Mouse (Mus musculus) erythroblast, adult 5-6 weeks (primary cell): Measurements from ENCODE around the gene Gm17545. TPM values are rescaled to one million over a fixed set of nuclear protein-coding genes. Genes with fewer than 3 reads are reported as not detected.

Source experiments
- ATAC-seq: replicated peaks from 2 replicates; pipeline ENCODE4 v1.8.0; 2016; ENCODE audit warnings: moderate number of reproducible peaks, mild to moderate bottlenecking, moderate TSS enrichment, inconsistent platforms; ENCODE audit not compliant: poor library complexity, low FRiP score, severe bottlenecking
- total RNA-seq, 2 experiments: library from RNA; stranded (forward) in 1 of 2; stranded (reverse) in 1 of 2; fragments of 150-400 nt in 1 of 2; fragments of 200-764, 138-1000 nt in 1 of 2; gene quantifications; 2 replicates each; pipeline versions ENCODE4 v1.2.3 to v1.2.4; 2015 to 2017; ENCODE audit warnings: low replicate concordance in 2 of 2

Gm17545 gene
- total RNA-seq, 2 experiments from 2014 or later, result not detected

DNA sequence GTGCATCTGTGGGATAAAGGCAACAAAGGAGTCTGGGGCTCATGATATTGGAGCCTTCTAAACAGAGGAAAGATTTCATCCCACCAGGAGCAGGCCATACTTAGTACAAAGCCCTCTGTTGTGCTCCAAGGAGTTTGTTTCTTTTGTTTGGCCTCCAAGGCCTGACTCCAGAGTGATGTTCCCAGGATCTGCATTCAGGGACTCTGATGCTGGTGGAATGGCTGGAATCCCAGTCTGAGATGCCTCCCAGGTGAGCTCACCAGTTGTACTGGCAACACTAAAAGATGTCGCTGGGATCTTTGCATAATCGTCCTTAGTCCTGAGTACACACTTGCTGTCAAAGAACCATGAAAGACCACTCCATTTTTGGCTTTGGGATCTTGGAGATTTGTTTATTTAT, 20.0 kb upstream of the Gm17545 start:
- no peak for ATAC-seq

DNA sequence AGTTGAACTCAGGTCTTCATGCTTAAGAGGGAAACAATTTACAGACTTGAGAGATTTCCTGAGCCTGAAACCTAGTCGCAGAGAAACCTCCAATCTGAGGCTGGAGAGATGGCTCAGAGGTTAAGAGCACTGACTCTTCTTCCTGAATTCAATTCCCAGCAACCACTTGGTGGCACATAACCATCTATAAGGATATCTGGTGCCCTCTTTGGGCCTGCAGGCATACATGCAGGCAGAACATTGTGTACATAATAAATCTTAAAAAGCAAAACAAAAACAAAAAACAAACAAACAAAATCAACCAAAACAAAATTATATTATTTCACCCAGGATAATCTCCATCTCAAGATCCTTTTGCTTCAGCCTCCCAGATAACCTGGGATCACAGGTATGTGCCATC, 15.3 kb upstream of the Gm17545 start:
- ATAC-seq, result no peak

DNA sequence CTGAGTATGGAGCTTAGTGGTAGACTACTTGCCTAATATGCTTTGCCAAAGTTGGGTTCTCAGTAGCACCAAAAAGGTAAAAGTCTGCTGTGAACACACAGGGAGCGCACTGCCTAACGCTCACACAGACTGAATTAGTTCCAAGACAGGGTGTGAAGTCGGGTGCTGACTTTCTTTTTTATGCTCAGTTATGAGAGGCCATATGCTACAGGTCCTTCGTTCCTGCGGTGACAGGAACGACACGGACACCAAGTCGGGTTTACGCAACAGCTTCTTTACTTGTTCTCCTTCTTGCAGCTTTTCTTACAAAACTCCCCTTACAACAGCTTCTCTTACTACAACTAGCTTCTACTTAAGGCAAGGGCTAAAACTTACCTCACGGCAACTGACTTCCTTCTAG, 10.9 kb upstream of the Gm17545 start:
- ATAC-seq, result no peak

DNA sequence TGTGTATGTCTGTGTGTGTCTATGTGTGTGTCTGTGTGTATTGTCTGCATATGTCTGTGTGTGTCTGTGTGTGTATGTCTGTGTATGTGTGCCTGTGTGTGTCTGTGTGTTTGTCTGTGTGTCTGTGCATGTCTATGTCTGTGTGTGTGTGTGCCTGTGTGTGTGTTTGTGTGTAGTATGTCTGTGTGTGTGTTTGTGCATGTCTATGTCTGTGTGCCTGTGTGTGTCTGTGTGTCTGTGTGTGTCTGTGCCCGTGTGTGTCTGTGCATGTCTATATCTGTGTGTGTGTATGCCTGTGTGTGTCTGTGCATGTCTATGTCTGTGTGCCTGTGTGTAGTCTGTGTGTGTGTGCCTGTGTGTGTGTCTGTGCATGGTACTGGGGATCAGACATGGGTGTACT, 9.0 kb upstream of the Gm17545 start:
- ATAC-seq, result no peak

DNA sequence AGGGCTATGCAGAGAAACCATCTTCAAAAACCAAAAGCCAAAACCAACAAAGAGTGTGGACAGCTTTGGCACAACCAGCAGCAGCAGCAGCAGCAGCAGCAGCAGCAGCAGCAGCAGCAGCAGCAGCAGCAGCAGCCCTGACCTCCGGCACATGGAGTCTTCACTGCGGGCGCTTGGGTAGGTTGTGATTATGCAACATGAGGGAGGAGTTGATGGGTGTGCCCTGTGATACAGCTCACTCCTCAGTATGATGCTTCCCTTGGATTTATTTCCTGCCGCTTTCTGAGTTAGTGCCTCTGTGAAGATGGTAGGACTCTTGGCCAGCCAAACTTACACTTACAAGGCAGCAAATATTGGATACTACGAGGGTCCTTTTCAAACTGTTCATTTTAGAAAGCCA, 6.9 kb upstream of the Gm17545 start:
- ATAC-seq, result no peak

DNA sequence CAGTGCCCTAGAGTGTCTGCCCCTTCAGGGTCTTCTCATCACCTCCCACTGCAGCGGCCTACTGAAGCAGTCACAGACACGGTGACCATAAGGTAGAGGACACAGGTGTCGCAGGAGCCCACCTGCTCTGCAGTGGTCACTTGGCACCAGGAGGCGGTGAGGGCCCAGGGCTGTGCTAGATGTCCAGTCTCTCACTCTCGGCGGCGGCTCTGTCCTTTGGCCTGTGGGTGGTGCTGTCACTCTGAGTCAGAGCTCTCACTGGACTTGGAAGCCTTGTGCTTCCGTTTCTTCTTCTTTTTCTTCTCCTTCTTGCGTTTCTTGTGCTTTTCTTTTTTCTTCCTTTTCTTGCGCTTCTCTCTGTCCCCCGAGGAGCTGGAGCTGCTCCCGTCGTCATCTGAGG, 5.7 kb upstream of the Gm17545 start:
- ATAC-seq, result no peak

DNA sequence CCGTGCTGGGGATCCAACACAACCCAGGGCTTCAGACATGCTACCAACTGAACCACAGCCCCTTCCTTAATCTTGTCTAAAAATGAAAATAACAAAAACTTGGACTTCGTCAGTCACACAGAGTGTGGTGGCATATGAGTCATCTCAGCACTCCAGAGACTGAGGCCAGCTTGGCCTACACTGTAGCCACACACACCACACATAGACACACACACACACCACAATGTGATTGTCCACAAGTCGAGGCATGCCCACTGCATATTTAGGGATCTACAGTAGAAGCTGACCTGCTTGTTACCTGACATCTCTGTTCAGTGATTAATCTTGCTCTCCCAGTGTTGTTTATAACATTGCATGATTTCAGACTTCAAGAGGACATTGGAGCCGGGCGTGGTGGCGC, 4.9 kb upstream of the Gm17545 start:
- ATAC-seq, result no peak

DNA sequence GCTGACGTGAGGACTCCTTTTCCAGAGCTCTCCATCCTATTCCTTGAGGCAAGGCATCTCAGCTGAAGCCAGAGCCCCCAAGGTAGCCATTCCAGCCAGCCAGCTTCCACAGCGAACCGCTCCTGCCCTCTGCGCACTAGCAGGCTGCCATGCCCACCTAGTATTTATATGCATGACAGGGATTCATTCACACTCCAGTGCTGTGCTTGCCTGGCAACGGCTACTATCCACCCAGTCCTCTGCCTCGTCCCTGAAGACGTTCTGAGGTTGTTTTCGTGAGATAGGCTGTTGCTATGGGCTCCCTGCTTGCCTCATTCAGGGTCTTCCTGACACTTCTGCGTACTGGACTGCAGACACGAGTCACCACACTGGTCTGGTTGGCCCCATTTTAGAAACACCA, 1.4 kb upstream of the Gm17545 start:
- no peak for ATAC-seq

DNA sequence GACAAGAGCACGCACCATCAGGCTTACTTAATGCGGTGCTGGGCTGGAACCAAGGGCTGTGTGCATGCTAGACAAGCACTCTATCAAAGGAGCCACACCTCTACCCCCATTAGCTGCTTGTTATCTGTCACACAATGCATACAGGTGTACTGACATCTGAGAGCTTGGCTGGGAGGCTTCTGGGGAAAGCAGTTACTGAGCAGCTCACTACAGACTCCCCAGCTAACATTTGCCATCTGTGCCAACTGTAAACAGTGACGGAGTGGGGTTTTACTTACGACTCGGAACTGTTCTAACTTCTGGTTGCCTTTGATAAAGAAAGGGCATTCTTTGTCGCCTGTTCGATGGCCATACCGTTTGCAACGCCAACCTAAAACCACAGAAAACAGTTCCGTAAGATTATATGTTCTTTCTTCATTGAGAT, 577 bp upstream of the Gm17545 start:
- 0 out of 2 replicates have a peak, but pooled peaks have one; percentile 56 for ATAC-seq

DNA sequence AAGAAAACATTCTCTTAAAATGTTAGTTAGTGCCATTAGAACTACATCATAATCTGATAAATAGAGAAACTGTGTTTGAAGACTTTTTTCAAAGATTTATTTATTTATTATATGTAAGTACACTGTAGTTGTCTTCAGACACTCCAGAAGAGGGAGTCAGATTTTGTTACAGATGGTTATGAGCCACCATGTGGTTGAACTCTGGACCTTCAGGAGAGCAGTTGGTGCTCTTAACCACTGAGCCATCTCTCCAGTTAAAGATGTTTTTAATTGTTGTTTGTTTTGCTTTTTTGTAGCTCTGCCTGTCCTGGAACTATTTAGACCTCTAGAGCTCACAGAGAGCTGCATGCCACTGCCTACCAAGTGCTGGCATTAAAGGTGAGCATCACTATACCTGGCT, 951 bp downstream of the Gm17545 start:
- ATAC-seq, result no peak

DNA sequence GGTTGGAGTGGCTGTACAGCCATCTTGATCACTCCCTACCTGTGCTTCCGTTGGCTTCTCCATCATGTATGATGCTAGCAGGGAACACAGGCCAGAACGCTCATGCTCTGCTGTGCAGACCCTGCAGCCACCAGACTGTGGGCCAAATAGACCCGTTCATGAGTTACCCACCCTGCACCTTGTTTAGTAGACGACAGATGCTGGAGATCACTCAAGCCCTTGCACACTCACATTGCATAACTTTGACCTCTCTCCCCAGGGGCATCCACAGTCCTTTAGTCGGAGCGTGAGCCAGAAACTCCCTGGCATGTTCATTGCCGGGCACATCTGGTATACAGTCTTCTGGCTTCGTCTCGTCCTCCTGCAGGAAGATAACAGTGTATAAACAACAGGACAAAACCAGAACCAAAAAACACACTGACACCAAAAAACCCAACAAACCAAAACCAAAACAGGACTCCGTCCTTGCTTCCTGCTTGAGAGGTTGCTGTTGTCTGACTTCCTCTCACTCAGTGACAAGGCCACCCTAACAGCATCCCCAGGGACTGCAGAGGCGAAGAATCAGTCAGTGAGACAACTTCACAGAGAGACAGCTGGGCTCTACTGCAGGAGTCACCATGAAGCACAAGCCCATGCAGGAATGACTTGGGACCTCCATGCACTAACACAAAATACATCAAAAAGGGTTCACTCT, 3.2 kb downstream of the Gm17545 start:
- no peak for ATAC-seq

DNA sequence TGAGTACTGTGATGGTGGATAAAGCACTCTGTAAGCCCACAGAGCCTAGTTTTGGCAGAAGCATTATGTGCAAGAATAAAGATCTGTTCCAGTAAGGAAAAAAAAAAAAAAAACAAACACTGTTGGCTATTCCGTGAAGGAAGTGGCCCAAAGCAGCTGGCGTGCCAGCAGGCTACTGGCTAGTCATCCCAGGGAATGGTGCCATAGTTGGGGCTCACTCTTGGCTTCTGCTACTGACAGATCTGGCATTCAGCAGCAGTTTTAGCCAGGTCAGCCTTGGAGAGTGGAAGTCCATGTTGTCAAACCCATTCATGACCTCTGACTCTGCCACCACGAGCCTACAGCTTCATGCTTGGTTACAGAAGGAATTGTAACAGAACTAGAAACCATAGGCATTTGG, 7.9 kb downstream of the Gm17545 start:
- no peak for ATAC-seq

DNA sequence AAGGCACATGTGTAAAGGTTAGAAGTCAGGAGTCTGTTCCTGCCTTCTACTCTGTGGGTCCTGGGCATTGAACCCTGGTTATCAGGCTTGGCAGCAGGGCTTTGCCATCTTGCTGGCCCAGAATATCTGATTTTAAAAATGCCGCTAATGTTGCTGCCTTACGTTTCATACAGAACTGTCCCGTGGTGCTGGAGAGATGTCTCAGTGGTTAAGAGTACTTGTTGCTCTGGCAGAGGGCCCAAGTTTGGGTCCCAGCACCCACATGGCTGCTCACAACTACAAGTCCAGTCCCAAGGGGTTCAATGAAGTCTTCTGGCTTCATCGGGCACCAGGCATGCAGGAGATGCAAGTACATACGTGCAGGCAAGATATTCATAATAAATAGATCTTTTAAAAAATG, 12.1 kb downstream of the Gm17545 start:
- no peak for ATAC-seq

DNA sequence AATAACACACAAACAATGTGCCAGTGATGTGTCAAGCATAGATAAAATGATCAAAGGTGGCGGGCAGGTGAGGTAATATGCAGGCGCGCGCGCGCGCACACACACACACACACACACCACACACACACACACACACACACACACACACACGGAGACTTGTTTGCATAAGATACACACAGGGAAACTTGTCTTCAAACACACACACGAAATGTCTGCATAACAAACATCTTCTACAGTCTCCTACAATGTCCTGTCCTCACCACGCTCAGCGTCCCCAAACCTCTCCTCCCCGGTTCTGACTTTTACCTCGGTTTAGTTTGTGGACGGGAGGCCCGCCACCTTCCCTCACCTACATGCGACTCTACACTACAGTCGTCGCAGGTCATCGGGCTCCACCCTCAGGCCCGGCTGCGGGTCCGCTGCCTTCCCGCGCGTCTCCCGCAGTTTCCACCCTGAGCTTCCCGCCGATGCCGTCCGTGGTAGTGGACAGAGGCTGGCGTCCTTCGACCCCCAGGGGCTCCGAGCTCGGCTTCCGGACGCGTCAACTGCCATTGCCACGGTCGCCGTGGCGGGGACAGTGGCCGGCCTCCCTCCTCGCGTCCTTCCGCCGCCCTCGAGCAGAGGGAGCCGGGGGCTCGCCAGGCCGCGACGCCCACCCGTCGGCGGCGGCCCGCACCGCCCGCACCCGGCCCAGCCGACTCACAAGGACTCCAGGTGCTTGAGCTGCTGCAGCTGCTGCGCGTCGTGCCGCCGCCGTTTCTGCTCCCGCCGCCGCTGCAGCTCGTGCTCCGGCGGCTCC, 13.5 kb downstream of the Gm17545 start:
- ATAC-seq, result peak; percentile 78

DNA sequence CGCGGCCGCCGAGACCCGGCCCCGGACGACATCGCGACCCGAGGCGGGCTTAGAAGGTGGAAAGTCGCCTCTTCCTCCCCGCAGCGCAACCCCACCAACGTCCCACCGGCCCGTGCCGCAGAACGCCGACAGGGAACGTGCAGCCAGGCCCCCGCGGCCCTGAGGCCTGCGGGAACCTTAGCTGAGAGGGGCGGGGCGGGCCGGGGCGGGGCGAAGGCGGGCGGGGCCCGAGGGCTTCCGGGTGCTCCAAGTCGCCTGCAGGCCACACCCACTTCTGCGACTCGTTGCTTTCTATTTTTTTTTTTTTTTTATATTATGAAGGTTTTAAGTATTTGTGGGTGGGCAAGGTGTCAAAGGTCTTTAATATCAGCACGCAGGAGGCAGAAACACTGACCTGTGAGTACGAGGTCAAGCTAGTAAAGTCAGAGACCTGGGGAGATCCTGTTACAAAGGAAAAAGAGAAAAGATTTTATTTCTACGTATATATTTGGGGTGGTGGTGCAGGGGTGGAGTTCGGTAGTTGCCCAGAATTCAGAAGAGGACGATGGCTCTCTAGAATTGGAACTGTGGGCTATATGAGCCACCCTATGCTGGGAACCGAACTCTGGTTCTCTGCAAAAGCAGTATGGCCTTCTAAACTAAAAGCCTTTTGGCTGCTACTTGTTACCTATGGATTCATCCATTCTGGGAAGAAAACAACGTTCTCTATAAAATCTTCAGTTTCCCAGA, 14.2 kb downstream of the Gm17545 start:
- ATAC-seq, result peak; percentile 87

DNA sequence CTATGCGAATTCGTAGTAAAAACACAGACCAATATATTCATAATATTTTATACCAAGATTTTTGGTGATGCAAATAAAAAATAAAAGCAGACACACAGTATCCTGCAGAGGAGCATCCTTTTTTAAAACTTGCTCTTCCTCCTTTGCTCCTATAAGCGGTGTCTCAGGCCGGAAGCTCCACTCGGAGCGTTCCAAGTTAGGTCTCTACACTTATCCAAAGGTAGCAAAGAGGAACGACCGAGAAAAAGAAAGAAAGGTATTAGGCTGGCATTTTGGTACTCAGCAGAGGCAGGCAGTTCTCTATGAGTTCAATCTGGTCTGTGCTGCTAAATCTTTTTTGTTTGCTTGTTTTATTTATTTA, 14.8 kb downstream of the Gm17545 start:
- no peak for ATAC-seq

DNA sequence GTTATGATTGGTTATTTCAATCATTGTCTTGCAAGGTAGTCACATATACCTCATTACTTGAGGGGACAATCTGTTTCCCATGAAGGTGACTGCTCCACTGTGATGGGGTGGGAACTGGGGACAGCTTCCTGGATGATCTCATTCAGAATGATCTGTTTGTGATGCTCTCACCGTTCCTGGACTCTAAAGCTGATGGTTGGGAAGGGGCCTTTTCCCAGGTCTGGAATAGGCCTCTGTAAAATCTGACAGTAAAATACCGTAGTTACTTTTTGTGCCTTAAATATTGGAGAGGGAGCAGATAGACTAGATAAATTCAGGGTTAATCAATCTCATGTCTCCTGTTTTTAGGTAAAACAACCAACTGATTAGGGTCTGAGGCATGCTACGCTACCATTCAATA, 15.6 kb downstream of the Gm17545 start, which contains the start of gene Rp9:
Gene Rp9 (minus strand): TSS at position 101 of the 400 bp plus-strand sequence.
- ATAC-seq, result no peak

DNA sequence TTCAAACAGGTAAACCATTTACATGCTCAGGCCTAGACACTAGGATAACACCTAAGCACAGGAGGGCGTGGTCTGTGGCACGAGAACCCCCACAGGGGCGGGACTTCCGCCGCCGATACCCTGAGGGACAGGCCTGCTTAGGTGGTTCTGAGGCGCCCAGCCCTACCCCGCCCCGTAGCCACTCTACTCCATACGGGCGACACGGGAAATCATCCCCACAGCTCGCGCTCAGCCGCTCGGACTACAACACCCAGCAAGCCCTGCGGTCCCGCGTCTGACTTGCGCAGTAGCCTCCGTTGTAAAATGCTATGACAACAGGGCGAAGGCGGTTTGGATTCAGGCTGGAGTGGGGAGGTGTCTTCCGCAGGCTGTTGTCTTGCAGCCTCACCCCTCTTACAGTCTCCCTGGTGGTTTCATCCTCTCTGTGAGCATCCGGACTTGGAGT, 21.4 kb downstream of the Gm17545 start, which contains the start of gene Bbs9:
Gene Bbs9 (plus strand): TSS at position 292 of the 445 bp plus-strand sequence.
- ATAC-seq, result peak; percentile 99

DNA sequence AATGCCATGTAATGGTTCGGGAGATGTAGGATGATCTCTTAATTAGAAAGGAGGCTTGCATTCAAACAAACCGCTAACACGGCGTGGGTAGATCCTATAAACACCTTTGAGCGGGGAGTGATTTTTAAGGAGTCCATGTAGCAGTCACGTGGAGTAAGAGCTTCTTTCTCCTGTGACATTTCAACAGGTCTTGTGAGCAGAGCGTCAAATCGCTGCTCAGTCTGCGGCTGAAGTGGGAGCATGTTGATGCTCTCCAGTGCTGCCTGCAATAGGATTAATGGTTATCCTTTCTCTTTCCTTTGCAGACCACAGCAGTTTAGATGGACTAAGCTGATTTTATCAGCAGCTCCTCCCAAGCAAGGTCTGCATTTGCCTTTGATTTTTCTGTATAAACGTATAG, 22.2 kb downstream of the Gm17545 start:
- ATAC-seq, result 0 out of 2 replicates have a peak, but pooled peaks have one; percentile 29

DNA sequence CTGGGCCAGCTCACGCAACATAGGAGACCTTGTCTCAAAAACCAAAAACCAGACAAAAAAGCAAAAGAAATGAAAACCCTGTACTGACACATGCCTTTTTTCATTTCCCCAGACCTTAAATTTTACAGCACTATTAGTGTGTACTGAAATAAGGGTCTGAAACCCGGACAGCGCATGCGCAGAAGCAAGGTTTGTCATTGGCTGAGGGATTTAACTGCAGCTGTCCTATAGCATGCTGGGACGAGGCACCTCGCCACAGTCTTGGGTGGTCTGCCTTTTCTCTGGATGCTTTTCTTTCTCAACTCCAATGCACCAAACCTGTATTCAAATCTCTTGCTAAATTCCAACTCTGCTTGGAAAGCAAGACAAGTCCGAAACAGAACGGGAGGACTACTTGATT, 24.9 kb downstream of the Gm17545 start:
- no peak for ATAC-seq
